Mouse (Mus musculus) lung, embryonic 14.5 days (tissue): ENCODE data around the gene U90926. TPM values are rescaled to one million over a fixed set of nuclear protein-coding genes. Genes with fewer than 3 reads are reported as not detected.

Experiments used
- ATAC-seq: fragments of 200-750 bp; cut with Nextera tagmentation; 2 replicates; pipeline ENCODE4 v1.8.0; 2017; ENCODE audit warnings: mild to moderate bottlenecking, moderate TSS enrichment, moderate library complexity; ENCODE audit not compliant: insufficient read depth
- DNase-seq: peaks from one replicate; pipeline ENCODE4 v3.0.0-alpha.2; 2015
- H3K27ac ChIP-seq: fragments of 300-500 bp; sonication (generic); 2 replicates; pipeline ENCODE4 v1.5.1; 2014; ENCODE audit warnings: low read depth, mild to moderate bottlenecking, moderate library complexity
- H3K27me3 ChIP-seq: fragments of 300-500 bp; sonication (generic); 2 replicates; pipeline ENCODE4 v1.6.1; 2014; ENCODE audit warnings: low read length, control low read depth; ENCODE audit not compliant: insufficient read depth
- H3K36me3 ChIP-seq: fragments of 300-500 bp; sonication (generic); 2 replicates; pipeline ENCODE4 v1.6.1; 2014; ENCODE audit warnings: control low read depth; ENCODE audit not compliant: insufficient read depth
- H3K4me1 ChIP-seq: fragments of 300-500 bp; sonication (generic); 2 replicates; pipeline ENCODE4 v1.6.1; 2014; ENCODE audit warnings: antibody characterized with exemption, control low read depth; ENCODE audit not compliant: insufficient read depth
- H3K4me2 ChIP-seq: fragments of 300-500 bp; sonication (generic); 2 replicates; pipeline ENCODE4 v1.6.1; 2014; ENCODE audit warnings: mild to moderate bottlenecking
- H3K4me3 ChIP-seq: fragments of 300-500 bp; sonication (generic); 2 replicates; pipeline ENCODE4 v1.5.1; 2014; ENCODE audit warnings: low read depth, low read length
- H3K9ac ChIP-seq: fragments of 300-500 bp; sonication (generic); 2 replicates; pipeline ENCODE4 v1.6.1; 2014
- H3K9me3 ChIP-seq: fragments of 300-500 bp; sonication (generic); 2 replicates; pipeline ENCODE4 v1.6.1; 2016; ENCODE audit warnings: low read depth, low read length, control low read depth
- CTCF ChIP-seq: IDR thresholded peaks from 2 replicates; pipeline ENCODE4 v1.5.1; 2016; ENCODE audit warnings: antibody characterized with exemption, low read depth
- WGBS: fragments of 180-500 bp; shearing (Covaris S2); extraction: QIAGEN DNeasy Blood & Tissue Kit; methylation state at CpG from one replicate; pipeline ENCODE4 v1.1.7; 2014; 5-methylcytosine and 5-hydroxymethylcytosine counted together
- polyA plus RNA-seq: library from polyadenylated mRNA; unstranded; fragments of >200 nt; fragmentation: Nextera tagmentation; extraction: Ambion mirVana; gene quantifications from 2 replicates; pipeline ENCODE4 v1.2.1, GENCODE M21; 2014

U90926 gene
- polyA plus RNA-seq, 1 experiment from 2014 or later: not detected

DNA sequence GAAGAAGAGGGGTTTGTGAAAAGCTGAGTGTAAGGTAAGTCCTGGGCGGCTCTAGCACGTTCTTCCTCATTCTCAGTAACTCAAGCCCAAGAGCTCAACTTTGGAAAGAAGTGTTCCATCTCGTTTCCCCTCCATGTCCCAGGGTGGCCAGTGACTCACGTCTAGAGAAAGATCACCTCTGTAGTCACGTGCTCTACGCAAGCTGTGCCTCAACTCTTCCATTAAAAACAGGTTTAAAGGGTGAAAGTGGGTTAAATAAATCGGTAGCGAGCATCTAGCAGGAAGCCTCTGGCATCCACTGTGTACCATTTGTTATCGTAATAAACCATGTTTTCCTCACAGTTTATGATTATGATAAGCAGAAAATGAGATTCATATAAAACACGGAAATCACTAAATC, 16.6 kb upstream of the U90926 start:
- no peak overlapping the region for H3K9ac ChIP-seq
- DNase-seq (no peak), ATAC-seq (no peak)
- H3K27me3 ChIP-seq: no peaks in the 10 kb centered on the region
- H3K9me3 ChIP-seq: no peaks in the 10 kb centered on the region
- no peaks in the 10 kb centered on the region for H3K4me1 ChIP-seq
- H3K27ac ChIP-seq: no peak overlapping the region
- 69% methylated on average over 10 of the region's 10 CpGs for WGBS
- no peak overlapping the region for H3K4me3 ChIP-seq
- no peak for TF ChIP-seq CTCF
- no peak overlapping the region for H3K4me2 ChIP-seq
- H3K36me3 ChIP-seq: no peaks in the 10 kb centered on the region

DNA sequence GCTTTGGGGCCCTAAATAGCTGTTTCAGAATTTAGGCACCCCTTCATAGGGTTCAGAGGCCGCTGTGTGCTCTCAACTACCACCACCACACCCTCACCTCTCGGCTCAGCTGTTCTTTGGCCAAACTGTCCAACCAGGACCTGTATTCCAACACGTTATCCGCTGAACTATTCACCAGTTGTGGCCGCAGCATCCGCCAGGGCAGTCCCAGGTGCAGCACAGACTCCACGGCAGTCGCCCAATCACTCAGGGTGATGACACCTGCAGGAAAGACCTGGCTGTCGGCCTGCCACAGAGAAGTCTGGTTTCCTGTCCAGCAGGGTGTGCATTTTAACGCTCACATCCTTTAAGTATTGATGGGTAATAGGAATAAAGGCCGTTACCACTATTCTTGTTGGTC, 15.1 kb upstream of the U90926 start:
- DNase-seq (no peak), ATAC-seq (no peak)
- Histone ChIP-seq H3K9ac (no peak overlapping the region), H3K27me3 (no peaks in the 10 kb centered on the region), H3K27ac (no peak overlapping the region), H3K4me3 (no peak overlapping the region), H3K4me1 (no peaks in the 10 kb centered on the region), H3K36me3 (no peaks in the 10 kb centered on the region), H3K9me3 (no peaks in the 10 kb centered on the region), H3K4me2 (no peak overlapping the region)
- WGBS: 73% methylated on average over 11 of the region's 11 CpGs
- TF ChIP-seq CTCF: no peak

- no peaks in the 10 kb centered on the region for H3K36me3 ChIP-seq
- no peak for TF ChIP-seq CTCF
- H3K4me3 ChIP-seq: no peak overlapping the region
- H3K27ac ChIP-seq: no peak overlapping the region
- H3K4me1 ChIP-seq: no peaks in the 10 kb centered on the region
- no peak overlapping the region for H3K9ac ChIP-seq
- 86% methylated on average over 3 of the region's 3 CpGs for WGBS
- H3K9me3 ChIP-seq: no peaks in the 10 kb centered on the region
- ATAC-seq (no peak), DNase-seq (no peak)
- no peak overlapping the region for H3K4me2 ChIP-seq
- H3K27me3 ChIP-seq: no peaks in the 10 kb centered on the region
These were observed 14.3 kb upstream of the U90926 start for GRCm38 (mm10) chr5:92229514-92229913.

DNA sequence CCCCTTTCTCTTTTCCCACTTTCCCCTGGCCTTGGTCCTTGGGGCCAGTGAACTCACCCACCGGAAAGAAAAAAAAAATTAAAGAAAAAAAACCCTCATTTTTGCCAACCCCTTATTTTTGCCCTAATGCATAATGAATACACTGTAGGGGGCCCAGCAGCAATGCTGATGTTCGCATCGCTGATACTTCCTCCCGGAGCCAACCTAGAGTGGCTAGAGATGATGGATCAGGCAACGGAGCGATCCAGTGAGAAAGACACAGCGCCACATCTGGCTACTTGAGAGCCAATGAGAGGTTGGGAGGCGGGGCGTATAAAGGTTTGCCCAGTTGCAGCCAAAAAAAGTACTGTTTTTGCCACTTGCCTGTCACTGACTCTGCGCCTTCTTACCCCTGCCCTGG, 13.6 kb upstream of the U90926 start:
- Histone ChIP-seq H3K4me3 (no peak overlapping the region), H3K9me3 (no peaks in the 10 kb centered on the region), H3K27ac (no peak overlapping the region), H3K36me3 (no peaks in the 10 kb centered on the region), H3K9ac (no peak overlapping the region), H3K4me1 (no peaks in the 10 kb centered on the region), H3K27me3 (no peaks in the 10 kb centered on the region), H3K4me2 (no peak overlapping the region)
- ATAC-seq: no peak
- DNase-seq: peak; percentile 11
- TF ChIP-seq CTCF: no peak
- WGBS: 26% methylated on average over 10 of the region's 10 CpGs

GRCm38 (mm10) chr5:92227782-92228181, 12.6 kb upstream of the U90926 start:
- no peak overlapping the region for H3K27ac ChIP-seq
- H3K4me2 ChIP-seq: no peak overlapping the region
- no peaks in the 10 kb centered on the region for H3K36me3 ChIP-seq
- no peak overlapping the region for H3K4me3 ChIP-seq
- no peak for TF ChIP-seq CTCF
- ATAC-seq (no peak), DNase-seq (no peak)
- no peaks in the 10 kb centered on the region for H3K4me1 ChIP-seq
- no peaks in the 10 kb centered on the region for H3K9me3 ChIP-seq
- WGBS: 77% methylated on average over 7 of the region's 7 CpGs
- no peaks in the 10 kb centered on the region for H3K27me3 ChIP-seq
- no peak overlapping the region for H3K9ac ChIP-seq

- 84% methylated on average over 8 of the region's 8 CpGs for WGBS
- Histone ChIP-seq H3K27me3 (no peaks in the 10 kb centered on the region), H3K4me2 (no peak overlapping the region), H3K4me3 (no peak overlapping the region), H3K4me1 (no peaks in the 10 kb centered on the region), H3K9me3 (no peaks in the 10 kb centered on the region), H3K27ac (no peak overlapping the region), H3K9ac (no peak overlapping the region), H3K36me3 (no peaks in the 10 kb centered on the region)
- ATAC-seq (no peak), DNase-seq (no peak)
- no peak for TF ChIP-seq CTCF
These were observed 5.2 kb upstream of the U90926 start for GRCm38 (mm10) chr5:92220287-92220902.

DNA sequence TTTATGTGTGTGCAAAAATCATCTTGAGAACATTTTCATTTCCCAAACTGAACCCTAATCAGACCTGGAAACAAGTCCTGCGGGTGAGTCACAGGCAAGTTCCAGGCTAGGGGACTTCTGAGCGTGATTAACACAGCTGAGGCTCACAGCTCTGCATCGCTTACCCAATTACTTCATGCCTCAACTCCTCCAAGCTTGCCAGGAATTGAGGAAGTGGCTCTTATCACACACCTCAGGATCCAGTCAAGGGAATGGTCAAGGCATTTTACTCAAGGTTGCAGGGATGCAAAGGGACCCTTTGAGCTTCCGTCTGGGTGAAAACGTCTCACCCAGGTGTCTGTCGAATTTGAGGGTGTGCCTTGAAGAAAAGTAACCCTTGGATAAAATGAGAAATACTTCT, 4.6 kb upstream of the U90926 start:
- Histone ChIP-seq H3K9ac (no peak overlapping the region), H3K4me1 (no peaks in the 10 kb centered on the region), H3K27ac (no peak overlapping the region), H3K9me3 (no peaks in the 10 kb centered on the region), H3K27me3 (no peaks in the 10 kb centered on the region), H3K4me3 (no peak overlapping the region), H3K4me2 (no peak overlapping the region), H3K36me3 (no peaks in the 10 kb centered on the region)
- WGBS: 59% methylated on average over 6 of the region's 6 CpGs
- DNase-seq (no peak), ATAC-seq (no peak)
- TF ChIP-seq CTCF: no peak
